Mouse (Mus musculus) brain, embryonic 14.5 days (tissue): ENCODE measurements around the gene Ifnar1.

Source experiments
- CTCF ChIP-seq: fragments of 200-500 bp; IDR thresholded peaks from 2 replicates; pipeline ENCODE4 v1.5.1; 2012; ENCODE audit warnings: inconsistent platforms, mild to moderate bottlenecking, moderate library complexity, borderline replicate concordance; ENCODE audit not compliant: insufficient read depth, insufficient read length; ENCODE audit errors: extremely low read depth
- POLR2A ChIP-seq: fragments of 200-500 bp; IDR thresholded peaks from 2 replicates; pipeline ENCODE4 v1.6.1; 2012; ENCODE audit warnings: mild to moderate bottlenecking, inconsistent platforms, borderline replicate concordance; ENCODE audit not compliant: poor library complexity, insufficient read depth, insufficient read length, severe bottlenecking; ENCODE audit errors: extremely low read depth

DNA sequence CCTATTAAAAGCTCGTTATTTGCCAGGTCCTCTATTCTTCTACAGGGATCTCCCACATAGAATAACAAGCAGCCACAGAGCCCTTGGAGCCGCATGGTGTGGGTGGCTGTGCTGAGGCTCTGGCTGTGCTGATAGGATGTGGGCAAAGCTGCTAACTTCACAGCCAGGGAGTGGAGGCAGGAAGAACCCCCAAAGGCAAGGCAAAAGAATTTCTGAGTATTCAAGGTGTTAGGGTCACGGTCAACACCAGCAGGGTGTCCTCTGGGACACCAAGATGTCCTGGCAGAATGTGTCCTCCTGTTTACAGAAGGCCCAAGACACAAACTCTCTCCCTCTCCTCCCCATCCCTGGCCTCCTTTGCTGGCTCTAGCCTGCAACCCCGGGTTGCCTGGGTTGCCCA is 42.6 kb upstream of the Ifnar1 start:
- TF ChIP-seq CTCF (no peak), POLR2A (no peak)
